In genomic region chr3:66296545-66296944, GRCm38 (mm10) we compare ENCODE assay signal across 9 mouse cellular contexts. TPM values are rescaled to one million over a fixed set of nuclear protein-coding genes. Genes with fewer than 3 reads are reported as not detected.
DNase-seq lines count a peak whose midpoint lies in the region; ATAC-seq and TF ChIP-seq lines count a peak whose summit lies in the region.
"Had no signal": no experiment of that assay in that cellular context is flagged by ENCODE, and none has a peak within 500 bp of the region (broad histone marks: within the 10 kb centered on the region; RNA-seq: fewer than 3 reads in every experiment).

Veph1 (minus strand) TSS chr3:66296837.

- ATAC-seq in hindbrain, embryonic 11.5 days (ENCODE audit: low FRiP score), result peak; percentile 61
- ATAC-seq in limb, embryonic 13.5 days (ENCODE audit: low FRiP score, low read depth), result no peak
- no peak for ATAC-seq in activated CD4-positive, CD25-positive, alpha-beta regulatory T cell, adult 4 months

- peak within 1 kb of the TSS; percentile 65 for H3K27ac ChIP-seq in hindbrain, embryonic 11.5 days (ENCODE audit: low read depth, low read length)
- H3K27ac ChIP-seq in limb, embryonic 13.5 days, result no peak within 1 kb of the TSS

- H3K9ac ChIP-seq in hindbrain, embryonic 11.5 days (ENCODE audit: low read depth, low read length), result 0 out of 2 replicates have a peak within 1 kb of the TSS, but pooled peaks have one; percentile 25
- peak within 1 kb of the TSS; percentile 2; the same call in 1 of the 2 replicates for H3K9ac ChIP-seq in limb, embryonic 13.5 days

- no peaks in the 10 kb centered on the region for H3K9me3 ChIP-seq in hindbrain, embryonic 11.5 days (ENCODE audit: control insufficient read depth, low read length)
- H3K9me3 ChIP-seq in limb, embryonic 13.5 days, result no peaks in the 10 kb centered on the region

- H3K36me3 ChIP-seq in hindbrain, embryonic 11.5 days (ENCODE audit: control insufficient read depth, insufficient read depth, low read length), result no peaks in the 10 kb centered on the region
- H3K36me3 ChIP-seq in limb, embryonic 13.5 days, result no peaks in the 10 kb centered on the region

- no peak for TF ChIP-seq CTCF in lung, adult 2 months (IDR thresholded peaks at IDR 0.05; ENCODE audit: insufficient read depth, low read length)

- no peak for TF ChIP-seq POLR2A in lung, adult 2 months (IDR thresholded peaks at IDR 0.05; ENCODE audit: borderline replicate concordance, extremely low read depth, low read depth, low read length)

- H3K4me1 ChIP-seq in lung, adult 2 months (ENCODE audit: control insufficient read depth, insufficient read depth, low read length), result no peaks in the 10 kb centered on the region
- H3K4me1 ChIP-seq in hindbrain, embryonic 11.5 days (replicated peaks; ENCODE audit: control insufficient read depth, insufficient read depth, low read length), result no peaks in the 10 kb centered on the region
- H3K4me1 ChIP-seq in limb, embryonic 13.5 days, result peaks cover 21% of the 10 kb centered on the region

- peak within 1 kb of the TSS; percentile 18 for H3K4me3 ChIP-seq in lung, adult 2 months (replicated peaks; ENCODE audit: extremely low read depth, low read depth, low read length)
- 0 out of 2 replicates have a peak within 1 kb of the TSS, but pooled peaks have one; percentile 10 for H3K4me3 ChIP-seq in hindbrain, embryonic 11.5 days (ENCODE audit: low read depth, low read length)
- no peak within 1 kb of the TSS for H3K4me3 ChIP-seq in limb, embryonic 13.5 days

- H3K27me3 ChIP-seq in hindbrain, embryonic 11.5 days (ENCODE audit: control insufficient read depth, insufficient read depth, low read length), result no peaks in the 10 kb centered on the region
- no peaks in the 10 kb centered on the region for H3K27me3 ChIP-seq in limb, embryonic 13.5 days

- DNase-seq in lung, adult 2 months, result no peak
- DNase-seq in lung, postnatal 25 days (ENCODE audit: low spot score), result no peak
- DNase-seq in hindbrain, embryonic 11.5 days (ENCODE audit: low spot score), result peak; percentile 35
- DNase-seq in retina, postnatal 1 day, result peak; percentile 30
- no peak for DNase-seq in spleen, postnatal 14 days (ENCODE audit: low spot score in 2 of 2)
- DNase-seq in cerebellum, adult 8-10 months, result no peak
- DNase-seq: heart, postnatal 36 days had no signal

- H3K4me2 ChIP-seq in hindbrain, embryonic 11.5 days (replicated peaks; ENCODE audit: low read depth, low read length), result peak within 1 kb of the TSS; percentile 13; the same call in 1 of the 2 replicates
- H3K4me2 ChIP-seq in limb, embryonic 13.5 days (replicated peaks), result 0 out of 2 replicates have a peak within 1 kb of the TSS, but pooled peaks have one; percentile 7

- 37% methylated on average over 11 of the region's 11 CpGs for WGBS in lung, adult 2 months
- WGBS in hindbrain, embryonic 11.5 days, result 18% methylated on average over 11 of the region's 11 CpGs
- 33% methylated on average over 11 of the region's 11 CpGs for WGBS in limb, embryonic 13.5 days

RNA-seq across cellular contexts. Expression of gene Veph1, which starts in this region (rescaled TPM):
- polyA plus RNA-seq in lung, adult 2 months (2012; rRNA removed), result 0.41 and 0.42 TPM in 2 replicates
- 17.2 and 26.2 TPM in 2 replicates for polyA plus RNA-seq in hindbrain, embryonic 11.5 days (2014; fragmentation: Nextera tagmentation; extraction: Ambion mirVana)
- 2.1 and 2.9 TPM in 2 replicates for polyA plus RNA-seq in limb, embryonic 13.5 days (2015; fragmentation: Nextera tagmentation; extraction: Ambion mirVana)
- polyA plus RNA-seq in activated CD4-positive, CD25-positive, alpha-beta regulatory T cell, adult 4 months (2017; shearing (Covaris generic)), result not detected

Comparison
In these comparisons a context has a peak if more than half of its experiments do, and no peak if none do; other contexts are left out.
1. DNase-seq: peak in hindbrain, embryonic 11.5 days (single experiment) and retina, postnatal 1 day (single experiment); none in lung, adult 2 months (single experiment), lung, postnatal 25 days (single experiment), spleen, postnatal 14 days (0 of 2) and cerebellum, adult 8-10 months (single experiment).